Mouse (Mus musculus) C2C12 (cell line): Measurements from ENCODE around the gene Doc2b.

ENCODE experiments used
- CEBPB ChIP-seq: IDR thresholded peaks from one replicate; pipeline ENCODE4 v1.6.1; 2011; ENCODE audit warnings: low read depth, mild to moderate bottlenecking, control low read depth, moderate library complexity
- CTCF ChIP-seq: IDR thresholded peaks from one replicate; pipeline ENCODE4 v1.5.1; 2011; ENCODE audit not compliant: control insufficient read depth, insufficient read depth, insufficient read length
- MAX ChIP-seq: IDR thresholded peaks from one replicate; pipeline ENCODE4 v1.6.1; 2011; ENCODE audit warnings: mild to moderate bottlenecking, control low read depth
- MYOG ChIP-seq: IDR thresholded peaks from one replicate; pipeline ENCODE4 v1.6.1; 2011; ENCODE audit not compliant: control insufficient read depth, insufficient read length; ENCODE audit errors: extremely low read depth
- USF1 ChIP-seq: IDR thresholded peaks from one replicate; pipeline ENCODE4 v1.6.1; 2011; ENCODE audit warnings: low read depth, mild to moderate bottlenecking, control low read depth, moderate library complexity

DNA sequence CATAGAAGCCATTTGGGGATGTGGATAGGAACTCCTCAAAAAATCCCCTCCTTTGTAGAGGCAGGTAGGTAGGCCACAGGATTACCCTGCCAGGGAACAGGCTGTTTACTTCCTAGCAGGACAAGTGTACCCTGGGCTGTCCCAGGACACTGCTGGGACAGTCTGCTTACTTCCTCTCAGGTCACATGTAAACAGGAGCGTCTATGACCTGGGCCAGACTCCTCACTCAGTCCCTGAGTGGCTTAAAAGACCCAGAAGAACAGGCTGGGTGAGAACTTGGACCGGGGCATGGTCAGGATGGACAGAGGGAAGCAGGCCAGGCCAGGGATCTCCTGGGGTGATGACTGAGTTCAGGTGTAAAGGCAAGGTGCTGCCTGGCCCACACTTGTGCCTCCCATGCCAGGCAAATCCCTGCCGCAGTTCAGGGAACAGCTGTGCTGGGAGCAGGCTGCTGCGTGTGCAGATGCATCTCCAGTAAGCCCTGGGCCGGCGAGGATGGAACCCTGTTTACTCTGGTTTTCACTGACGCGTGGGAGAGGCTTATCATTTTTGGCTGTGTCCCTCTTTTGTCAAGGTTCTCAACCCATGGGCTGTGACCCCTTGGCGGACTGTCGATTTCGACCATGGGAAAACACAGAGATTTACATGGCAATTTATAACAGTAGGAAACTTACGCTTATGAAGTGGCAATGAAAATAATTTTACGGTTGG lies 842 bp upstream of the Doc2b start:
- no peak for TF ChIP-seq CTCF
- no peak for TF ChIP-seq MAX
- TF ChIP-seq MYOG, result no peak
- no peak for TF ChIP-seq USF1
- no peak for TF ChIP-seq CEBPB
